Mouse (Mus musculus): Measurements from ENCODE around the gene Olfr764-ps1. TPM values are rescaled to one million over a fixed set of nuclear protein-coding genes. Genes with fewer than 3 reads are reported as not detected.

Olfr764-ps1 gene
- polyA plus RNA-seq (2017; shearing (Covaris generic)): not detected

GRCm38 (mm10) chr10:129039796-129040195 lies at the start of gene Olfr764-ps1:
Olfr764-ps1 (minus strand) TSS chr10:129039896.

GRCm38 (mm10) chr10:129082810-129083209 lies 43.1 kb upstream of the Olfr764-ps1 start, which contains the start of gene Olfr767:
Olfr767 (minus strand) TSS chr10:129082910.

GRCm38 (mm10) chr10:129068877-129069276 lies 29.2 kb upstream of the Olfr764-ps1 start, which contains the start of gene Olfr766-ps1:
Olfr766-ps1 (minus strand) TSS chr10:129068977.

GRCm38 (mm10) chr10:129049898-129050297 lies 10.2 kb upstream of the Olfr764-ps1 start, which contains the start of gene Olfr765:
Olfr765 (minus strand) TSS chr10:129049998.

GRCm38 (mm10) chr10:129010288-129010841 lies 29.3 kb downstream of the Olfr764-ps1 start, which contains the start of gene Olfr763:
Olfr763 (plus strand) TSS chr10:129010791.

GRCm38 (mm10) chr10:128989131-128989530 lies 50.6 kb downstream of the Olfr764-ps1 start, which contains the start of gene Olfr9:
Olfr9 (plus strand) TSS chr10:128989431.

Other genes with a start within 250 kb of the Olfr764-ps1 start
- gene Mmp19, start 249.0 kb downstream of the Olfr764-ps1 start, polyA plus RNA-seq (2017; shearing (Covaris generic)): 0.12 TPM
- 132 TPM for gene Dnajc14, start 235.8 kb downstream of the Olfr764-ps1 start, polyA plus RNA-seq (2017; shearing (Covaris generic))
- 6.7 TPM for gene Tmem198b, start 235.5 kb downstream of the Olfr764-ps1 start, polyA plus RNA-seq (2017; shearing (Covaris generic))
- 152 TPM for gene Sarnp, start 222.6 kb downstream of the Olfr764-ps1 start, polyA plus RNA-seq (2017; shearing (Covaris generic))
- gene Ormdl2, start 218.3 kb downstream of the Olfr764-ps1 start, polyA plus RNA-seq (2017; shearing (Covaris generic)): 77.1 TPM
- 1.4 TPM for gene Gdf11, start 148.2 kb downstream of the Olfr764-ps1 start, polyA plus RNA-seq (2017; shearing (Covaris generic))
- gene Cd63, start 138.9 kb downstream of the Olfr764-ps1 start, polyA plus RNA-seq (2017; shearing (Covaris generic)): 0.51 TPM
- 17.8 TPM for gene Rdh5, start 117.0 kb downstream of the Olfr764-ps1 start, polyA plus RNA-seq (2017; shearing (Covaris generic))
- gene Bloc1s1, start 115.9 kb downstream of the Olfr764-ps1 start, polyA plus RNA-seq (2017; shearing (Covaris generic)): 198 TPM
- 8.2 TPM for gene Itga7, start 106.1 kb downstream of the Olfr764-ps1 start, polyA plus RNA-seq (2017; shearing (Covaris generic))
- gene Mettl7b, start 78.9 kb downstream of the Olfr764-ps1 start, polyA plus RNA-seq (2017; shearing (Covaris generic)): not detected
- gene Olfr9, start 50.5 kb downstream of the Olfr764-ps1 start, polyA plus RNA-seq (2017; shearing (Covaris generic)): not detected
- not detected for gene Olfr763, start 29.1 kb downstream of the Olfr764-ps1 start, polyA plus RNA-seq (2017; shearing (Covaris generic))
- not detected for gene Olfr765, start 10.1 kb upstream of the Olfr764-ps1 start, polyA plus RNA-seq (2017; shearing (Covaris generic))
- gene Olfr766-ps1, start 29.1 kb upstream of the Olfr764-ps1 start, polyA plus RNA-seq (2017; shearing (Covaris generic)): not detected
- not detected for gene Olfr767, start 43.0 kb upstream of the Olfr764-ps1 start, polyA plus RNA-seq (2017; shearing (Covaris generic))
- not detected for gene Olfr768, start 59.5 kb upstream of the Olfr764-ps1 start, polyA plus RNA-seq (2017; shearing (Covaris generic))
- gene Olfr769, start 78.0 kb upstream of the Olfr764-ps1 start, polyA plus RNA-seq (2017; shearing (Covaris generic)): not detected
- not detected for gene Olfr770, start 99.1 kb upstream of the Olfr764-ps1 start, polyA plus RNA-seq (2017; shearing (Covaris generic))
- not detected for gene Olfr771, start 124.9 kb upstream of the Olfr764-ps1 start, polyA plus RNA-seq (2017; shearing (Covaris generic))
- gene Olfr772, start 138.0 kb upstream of the Olfr764-ps1 start, polyA plus RNA-seq (2017; shearing (Covaris generic)): not detected
- not detected for gene Olfr773, start 147.5 kb upstream of the Olfr764-ps1 start, polyA plus RNA-seq (2017; shearing (Covaris generic))
- not detected for gene Olfr774, start 196.3 kb upstream of the Olfr764-ps1 start, polyA plus RNA-seq (2017; shearing (Covaris generic))
- gene Olfr775, start 208.5 kb upstream of the Olfr764-ps1 start, polyA plus RNA-seq (2017; shearing (Covaris generic)): not detected
- not detected for gene Olfr776, start 219.2 kb upstream of the Olfr764-ps1 start, polyA plus RNA-seq (2017; shearing (Covaris generic))
- gene Olfr777, start 231.6 kb upstream of the Olfr764-ps1 start, polyA plus RNA-seq (2017; shearing (Covaris generic)): not detected

Measured in CD4-positive, CD25-positive, alpha-beta regulatory T cell, adult 9 weeks (primary cell).